Mouse (Mus musculus) megakaryocyte-erythroid progenitor cell, adult 5-6 weeks (primary cell): ENCODE data around the gene Ndufs6. TPM values are rescaled to one million over a fixed set of nuclear protein-coding genes. Genes with fewer than 3 reads are reported as not detected.

Source experiments
- ATAC-seq: replicated peaks from 2 replicates; pipeline ENCODE4 v1.8.0; 2016; ENCODE audit warnings: mild to moderate bottlenecking, inconsistent platforms; ENCODE audit not compliant: severe bottlenecking, poor library complexity, low FRiP score, low TSS enrichment
- total RNA-seq, 2 experiments: library from RNA; stranded (forward) in 1 of 2; stranded (reverse) in 1 of 2; fragments of 200-1000, 215-1000 nt in 1 of 2; fragments of >200 nt in 1 of 2; fragmentation: Nextera tagmentation in 1 of 2; gene quantifications; 2 replicates each; pipeline ENCODE4 v1.2.3; 2014 to 2017

Ndufs6 gene
- total RNA-seq (2014; fragmentation: Nextera tagmentation) (239 and 338 TPM in 2 replicates), total RNA-seq (2017) (162 and 191 TPM in 2 replicates)

GRCm38 (mm10) chr13:73327827-73328698, at the start of gene Ndufs6, which contains the start of gene Mrpl36:
Gene Ndufs6 (minus strand): TSS chr13:73328542.
Gene Mrpl36 (plus strand): TSS chr13:73328513.
- peak; percentile 81 for ATAC-seq

GRCm38 (mm10) chr13:73377637-73378036, 49.3 kb upstream of the Ndufs6 start:
- ATAC-seq, result no peak

- no peak for ATAC-seq
Measured at GRCm38 (mm10) chr13:73374612-73375011, 46.3 kb upstream of the Ndufs6 start.

GRCm38 (mm10) chr13:73373367-73373766, 45.0 kb upstream of the Ndufs6 start:
- no peak for ATAC-seq

- ATAC-seq, result no peak
Measured at GRCm38 (mm10) chr13:73357106-73357505, 28.8 kb upstream of the Ndufs6 start.

GRCm38 (mm10) chr13:73352491-73352890, 24.1 kb upstream of the Ndufs6 start:
- ATAC-seq, result no peak

GRCm38 (mm10) chr13:73351910-73352309, 23.6 kb upstream of the Ndufs6 start:
- no peak for ATAC-seq

GRCm38 (mm10) chr13:73350741-73351140, 22.4 kb upstream of the Ndufs6 start:
- no peak for ATAC-seq

- ATAC-seq, result no peak
Measured at GRCm38 (mm10) chr13:73347922-73348650, 19.7 kb upstream of the Ndufs6 start.

GRCm38 (mm10) chr13:73347171-73347570, 18.8 kb upstream of the Ndufs6 start:
- no peak for ATAC-seq

- no peak for ATAC-seq
Measured at GRCm38 (mm10) chr13:73346743-73347142, 18.4 kb upstream of the Ndufs6 start.

GRCm38 (mm10) chr13:73346131-73346530, 17.8 kb upstream of the Ndufs6 start:
- no peak for ATAC-seq

- ATAC-seq, result peak; percentile 87
Measured at GRCm38 (mm10) chr13:73345102-73345890, 17.0 kb upstream of the Ndufs6 start.

- ATAC-seq, result no peak
Measured at GRCm38 (mm10) chr13:73336753-73337152, 8.4 kb upstream of the Ndufs6 start.

- peak; percentile 8; the same call in 1 of the 2 replicates for ATAC-seq
Measured at GRCm38 (mm10) chr13:73331736-73332135, 3.4 kb upstream of the Ndufs6 start.

- peak; percentile 82 for ATAC-seq
Measured at GRCm38 (mm10) chr13:73330844-73331501, 2.6 kb upstream of the Ndufs6 start.

- ATAC-seq, result no peak
Measured at GRCm38 (mm10) chr13:73323406-73323805, 4.9 kb downstream of the Ndufs6 start.

- no peak for ATAC-seq
Measured at GRCm38 (mm10) chr13:73322626-73323025, 5.7 kb downstream of the Ndufs6 start.

- no peak for ATAC-seq
Measured at GRCm38 (mm10) chr13:73320048-73320447, 8.3 kb downstream of the Ndufs6 start.
